Mouse (Mus musculus) neural tube, embryonic 14.5 days (tissue): ENCODE data around the gene 4933402D24Rik. TPM values are rescaled to one million over a fixed set of nuclear protein-coding genes. Genes with fewer than 3 reads are reported as not detected.
A peak's percentile ranks its signal among the peaks of the same experiment; 100 is the strongest.

ENCODE experiments used
- ATAC-seq: fragments of 200-750 bp; cut with Nextera tagmentation; 2 replicates; pipeline ENCODE4 v1.8.0; 2017; ENCODE audit warnings: low read depth, mild to moderate bottlenecking, moderate TSS enrichment, moderate library complexity
- H3K27ac ChIP-seq: fragments of 300-500 bp; sonication (generic); 2 replicates; pipeline ENCODE4 v1.5.1; 2014; ENCODE audit warnings: low read depth, mild to moderate bottlenecking, control low read depth, low read length, moderate library complexity, mixed read lengths
- H3K27me3 ChIP-seq: fragments of 300-500 bp; sonication (generic); 2 replicates; pipeline ENCODE4 v1.6.1; 2014; ENCODE audit warnings: low read length; ENCODE audit not compliant: control insufficient read depth, insufficient read depth
- H3K36me3 ChIP-seq: fragments of 300-500 bp; sonication (generic); 2 replicates; pipeline ENCODE4 v1.6.1; 2014; ENCODE audit warnings: low read length, mixed read lengths; ENCODE audit not compliant: control insufficient read depth, insufficient read depth
- H3K4me1 ChIP-seq: fragments of 300-500 bp; sonication (generic); 2 replicates; pipeline ENCODE4 v1.6.1; 2014; ENCODE audit warnings: low read length; ENCODE audit not compliant: control insufficient read depth, insufficient read depth
- H3K4me2 ChIP-seq: fragments of 300-500 bp; sonication (generic); 2 replicates; pipeline ENCODE4 v1.6.1; 2014; ENCODE audit warnings: mild to moderate bottlenecking, low read depth, low read length, control low read depth
- H3K4me3 ChIP-seq: fragments of 300-500 bp; sonication (generic); 2 replicates; pipeline ENCODE4 v1.5.1; 2014; ENCODE audit warnings: low read depth, low read length, control low read depth, mixed read lengths
- H3K9ac ChIP-seq: fragments of 300-500 bp; sonication (generic); replicated peaks from 2 replicates; pipeline ENCODE4 v1.6.1; 2014; ENCODE audit warnings: low read depth, mild to moderate bottlenecking, control low read depth, low read length, mixed read lengths
- H3K9me3 ChIP-seq: fragments of 300-500 bp; sonication (generic); 2 replicates; pipeline ENCODE4 v1.6.1; 2016; ENCODE audit warnings: low read length; ENCODE audit not compliant: control insufficient read depth
- WGBS: fragments of 180-500 bp; shearing (Covaris S2); extraction: QIAGEN DNeasy Blood & Tissue Kit; methylation state at CpG from one replicate; pipeline ENCODE4 v1.1.7; 2014; 5-methylcytosine and 5-hydroxymethylcytosine counted together
- polyA plus RNA-seq: library from polyadenylated mRNA; unstranded; fragments of >200 nt; fragmentation: Nextera tagmentation; extraction: Ambion mirVana; gene quantifications from 2 replicates; pipeline ENCODE4 v1.2.1, GENCODE M21; 2014

4933402D24Rik gene
- 0.27 and 0.84 TPM in 2 replicates for polyA plus RNA-seq

- WGBS: 58% methylated on average over 5 of the region's 5 CpGs
- no peaks in the 10 kb centered on the region for H3K9me3 ChIP-seq
- no peaks in the 10 kb centered on the region for H3K27me3 ChIP-seq
These were observed at the start of gene 4933402D24Rik for GRCm38 (mm10) chr1:63769167-63769566. Gene 4933402D24Rik (minus strand): TSS chr1:63769267.

GRCm38 (mm10) chr1:63808584-63808983, 39.5 kb upstream of the 4933402D24Rik start:
- Histone ChIP-seq H3K4me2 (no peak overlapping the region), H3K27ac (no peak overlapping the region), H3K4me3 (no peak overlapping the region), H3K36me3 (no peaks in the 10 kb centered on the region), H3K9ac (no peak overlapping the region), H3K9me3 (no peaks in the 10 kb centered on the region), H3K27me3 (no peaks in the 10 kb centered on the region), H3K4me1 (no peaks in the 10 kb centered on the region)
- ATAC-seq: no peak
- 51% methylated on average over 3 of the region's 3 CpGs for WGBS

More at GRCm38 (mm10) chr1:63769167-63769566, at the start of gene 4933402D24Rik:
- Histone ChIP-seq H3K36me3 (no peaks in the 10 kb centered on the region), H3K4me3 (no peak within 1 kb of the TSS), H3K27ac (no peak within 1 kb of the TSS), H3K4me1 (peaks cover 6% of the 10 kb centered on the region; the same call in 1 of the 2 replicates), H3K9ac (no peak within 1 kb of the TSS), H3K4me2 (no peak within 1 kb of the TSS)
- no peak for ATAC-seq

- H3K27ac ChIP-seq: no peak overlapping the region
- H3K4me1 ChIP-seq: no peaks in the 10 kb centered on the region
- no peaks in the 10 kb centered on the region for H3K9me3 ChIP-seq
- no peaks in the 10 kb centered on the region for H3K27me3 ChIP-seq
- no peak overlapping the region for H3K4me3 ChIP-seq
- H3K36me3 ChIP-seq: no peaks in the 10 kb centered on the region
- ATAC-seq: no peak
- H3K9ac ChIP-seq: no peak overlapping the region
- H3K4me2 ChIP-seq: no peak overlapping the region
These were observed 36.0 kb upstream of the 4933402D24Rik start for GRCm38 (mm10) chr1:63805095-63805494.

- H3K36me3 ChIP-seq: no peaks in the 10 kb centered on the region
- no peak overlapping the region for H3K4me3 ChIP-seq
- H3K9ac ChIP-seq: no peak overlapping the region
- no peak overlapping the region for H3K27ac ChIP-seq
- no peak overlapping the region for H3K4me2 ChIP-seq
- H3K9me3 ChIP-seq: no peaks in the 10 kb centered on the region
- ATAC-seq: no peak
- H3K27me3 ChIP-seq: no peaks in the 10 kb centered on the region
- no peaks in the 10 kb centered on the region for H3K4me1 ChIP-seq
These were observed 25.3 kb upstream of the 4933402D24Rik start for GRCm38 (mm10) chr1:63794326-63794725.

- H3K27me3 ChIP-seq: no peaks in the 10 kb centered on the region
- H3K9me3 ChIP-seq: no peaks in the 10 kb centered on the region
- no peaks in the 10 kb centered on the region for H3K4me1 ChIP-seq
- no peak overlapping the region for H3K27ac ChIP-seq
- no peak overlapping the region for H3K4me2 ChIP-seq
- H3K36me3 ChIP-seq: no peaks in the 10 kb centered on the region
- ATAC-seq: no peak
- H3K9ac ChIP-seq: no peak overlapping the region
- H3K4me3 ChIP-seq: no peak overlapping the region
- 63% methylated on average over 4 of the region's 4 CpGs for WGBS
These were observed 8.0 kb upstream of the 4933402D24Rik start for GRCm38 (mm10) chr1:63776902-63777630.

GRCm38 (mm10) chr1:63776396-63776795, 7.3 kb upstream of the 4933402D24Rik start:
- H3K9ac ChIP-seq: no peak overlapping the region
- 78% methylated on average over 1 of the region's 1 CpGs for WGBS
- no peak for ATAC-seq
- H3K9me3 ChIP-seq: no peaks in the 10 kb centered on the region
- H3K27ac ChIP-seq: no peak overlapping the region
- no peaks in the 10 kb centered on the region for H3K4me1 ChIP-seq
- no peak overlapping the region for H3K4me2 ChIP-seq
- H3K27me3 ChIP-seq: no peaks in the 10 kb centered on the region
- no peak overlapping the region for H3K4me3 ChIP-seq
- no peaks in the 10 kb centered on the region for H3K36me3 ChIP-seq

GRCm38 (mm10) chr1:63770309-63770708, 1.2 kb upstream of the 4933402D24Rik start:
- Histone ChIP-seq H3K4me3 (no peak overlapping the region), H3K27ac (no peak overlapping the region), H3K9me3 (no peaks in the 10 kb centered on the region), H3K4me2 (no peak overlapping the region), H3K36me3 (no peaks in the 10 kb centered on the region), H3K9ac (no peak overlapping the region), H3K4me1 (peaks cover under 1% of the 10 kb centered on the region; the same call in 1 of the 2 replicates), H3K27me3 (no peaks in the 10 kb centered on the region)
- ATAC-seq: peak; percentile 46; the same call in 1 of the 2 replicates
- WGBS: 62% methylated on average over 7 of the region's 7 CpGs

- WGBS: 69% methylated on average over 8 of the region's 8 CpGs
- H3K4me1 ChIP-seq: peaks cover 13% of the 10 kb centered on the region; the same call in 1 of the 2 replicates
- H3K9ac ChIP-seq: no peak overlapping the region
- H3K36me3 ChIP-seq: no peaks in the 10 kb centered on the region
- no peak for ATAC-seq
- H3K27ac ChIP-seq: no peak overlapping the region
- H3K4me2 ChIP-seq: no peak overlapping the region
- no peak overlapping the region for H3K4me3 ChIP-seq
- no peaks in the 10 kb centered on the region for H3K9me3 ChIP-seq
- no peaks in the 10 kb centered on the region for H3K27me3 ChIP-seq
These were observed 955 bp downstream of the 4933402D24Rik start for GRCm38 (mm10) chr1:63768112-63768511.

GRCm38 (mm10) chr1:63764395-63764794, 4.7 kb downstream of the 4933402D24Rik start:
- no peaks in the 10 kb centered on the region for H3K9me3 ChIP-seq
- H3K4me3 ChIP-seq: no peak overlapping the region
- ATAC-seq: no peak
- WGBS: 40% methylated on average over 7 of the region's 7 CpGs
- no peaks in the 10 kb centered on the region for H3K36me3 ChIP-seq
- no peak overlapping the region for H3K9ac ChIP-seq
- H3K4me1 ChIP-seq: peaks cover 13% of the 10 kb centered on the region; the same call in 1 of the 2 replicates
- no peaks in the 10 kb centered on the region for H3K27me3 ChIP-seq
- no peak overlapping the region for H3K4me2 ChIP-seq
- H3K27ac ChIP-seq: no peak overlapping the region
